Mouse (Mus musculus) left cerebral cortex, postnatal 36 days (tissue): ENCODE results near the gene Slc13a3. TPM values are rescaled to one million over a fixed set of nuclear protein-coding genes. Genes with fewer than 3 reads are reported as not detected.

Source experiments
- DNase-seq, 2 experiments: peaks; one replicate each; pipeline ENCODE4 v3.0.0; 2021 to 2022; ENCODE audit warnings: low spot score in 2 of 2, mixed read lengths in 1 of 2
- intact Hi-C: fragments of 180-260 bp; cut with DNase I; formaldehyde crosslinking; loops from one replicate; pipeline ENCODE4 v1.15.1; 2025
- total RNA-seq, 2 experiments: library from RNA; stranded (reverse); gene quantifications; 2 replicates each; pipeline ENCODE4 v1.2.3; 2021

Slc13a3 gene
- total RNA-seq, 2 experiments from 2014 or later = 14.1 to 17.0 TPM

- DNase-seq = no peak
- intact Hi-C loops = no loop called here
These were observed 54.5 kb downstream of the Slc13a3 start for GRCm38 (mm10) chr2:165418577-165418976.

- peak; percentile 60 to 69 for DNase-seq
- intact Hi-C loops = no loop called here
These were observed 55.7 kb downstream of the Slc13a3 start for GRCm38 (mm10) chr2:165417291-165417690.

GRCm38 (mm10) chr2:165415795-165416194, 57.2 kb downstream of the Slc13a3 start:
- no peak for DNase-seq
- intact Hi-C loops = no loop called here

- intact Hi-C loops = no loop called here
These were observed 57.8 kb downstream of the Slc13a3 start for GRCm38 (mm10) chr2:165415141-165415721.

GRCm38 (mm10) chr2:165414321-165414720, 58.7 kb downstream of the Slc13a3 start:
- no peak for DNase-seq
- intact Hi-C loops = no loop called here

More at GRCm38 (mm10) chr2:165415141-165415721, 57.8 kb downstream of the Slc13a3 start:
- DNase-seq = no peak

GRCm38 (mm10) chr2:165413884-165414283, 59.1 kb downstream of the Slc13a3 start:
- DNase-seq = no peak
- intact Hi-C loops = no loop called here

GRCm38 (mm10) chr2:165407700-165408301, 65.2 kb downstream of the Slc13a3 start:
- DNase-seq = peak; percentile 53 to 76
- intact Hi-C loops = loop anchor here (2.0 kb wide), 1 partner anchor 17 kb away; no protein-coding TSS in a partner anchor

- intact Hi-C loops = no loop called here
- peak; percentile 57 to 73 for DNase-seq
These were observed 67.7 kb downstream of the Slc13a3 start for GRCm38 (mm10) chr2:165405351-165405750.

GRCm38 (mm10) chr2:165404951-165405350, 68.1 kb downstream of the Slc13a3 start:
- intact Hi-C loops = no loop called here
- no peak for DNase-seq

GRCm38 (mm10) chr2:165398164-165398785, 74.8 kb downstream of the Slc13a3 start:
- no peak for DNase-seq
- intact Hi-C loops = no loop called here

GRCm38 (mm10) chr2:165397502-165398163, 75.4 kb downstream of the Slc13a3 start:
- DNase-seq = no peak
- intact Hi-C loops = no loop called here

GRCm38 (mm10) chr2:165396831-165397501, 76.1 kb downstream of the Slc13a3 start:
- intact Hi-C loops = no loop called here
- no peak for DNase-seq

GRCm38 (mm10) chr2:165392156-165392555, 80.9 kb downstream of the Slc13a3 start:
- DNase-seq = no peak
- intact Hi-C loops = no loop called here

- DNase-seq = peak; percentile 49 to 51
- intact Hi-C loops = loop anchor here (1.0 to 2.0 kb wide), 2 partner anchors 17 to 96 kb away; no protein-coding TSS in a partner anchor
These were observed 81.5 kb downstream of the Slc13a3 start for GRCm38 (mm10) chr2:165391561-165391960.

GRCm38 (mm10) chr2:165389299-165389952, 83.6 kb downstream of the Slc13a3 start:
- no peak for DNase-seq
- intact Hi-C loops = no loop called here

GRCm38 (mm10) chr2:165387844-165388495, 85.1 kb downstream of the Slc13a3 start, which contains the start of gene Zfp334:
Gene Zfp334 (minus strand): TSS chr2:165388259.
- intact Hi-C loops = no loop called here
- DNase-seq = peak; percentile 95

GRCm38 (mm10) chr2:165387370-165387769, 85.7 kb downstream of the Slc13a3 start:
- intact Hi-C loops = no loop called here
- no peak for DNase-seq

GRCm38 (mm10) chr2:165380050-165380449, 93.0 kb downstream of the Slc13a3 start:
- no peak for DNase-seq
- intact Hi-C loops = no loop called here

GRCm38 (mm10) chr2:165376001-165376400, 97.0 kb downstream of the Slc13a3 start:
- DNase-seq = no peak
- intact Hi-C loops = no loop called here
